Mouse (Mus musculus) bone marrow, adult 2 months (tissue): ENCODE results near the gene Sstr4. TPM values are rescaled to one million over a fixed set of nuclear protein-coding genes. Genes with fewer than 3 reads are reported as not detected.

ENCODE experiments used
- H3K27ac ChIP-seq: fragments of 200-500 bp; 2 replicates; pipeline ENCODE4 v1.5.1; 2012; ENCODE audit warnings: low read depth, mild to moderate bottlenecking, control low read depth, inconsistent platforms, low read length; ENCODE audit not compliant: control insufficient read depth, poor library complexity, insufficient read depth
- H3K4me1 ChIP-seq: fragments of 200-500 bp; 2 replicates; pipeline ENCODE4 v1.6.1; 2011; ENCODE audit warnings: low read length; ENCODE audit not compliant: control insufficient read depth, insufficient read depth
- H3K4me3 ChIP-seq: fragments of 200-500 bp; replicated peaks from 2 replicates; pipeline ENCODE3; 2011; ENCODE audit warnings: mild to moderate bottlenecking, low read depth, low read length, control low read depth; ENCODE audit not compliant: control insufficient read depth
- CTCF ChIP-seq: fragments of 200-500 bp; IDR thresholded peaks from 2 replicates; pipeline ENCODE4 v1.5.1; 2011; ENCODE audit warnings: low read length, control low read depth; ENCODE audit not compliant: control insufficient read depth, insufficient read depth
- POLR2A ChIP-seq: fragments of 200-500 bp; IDR thresholded peaks from 2 replicates; pipeline ENCODE4 v1.6.1; 2011; ENCODE audit warnings: low read depth, mild to moderate bottlenecking, control low read depth, low read length, borderline replicate concordance; ENCODE audit not compliant: control insufficient read depth
- WGBS: fragments of 180-500 bp; shearing (Covaris S2); methylation state at CpG from one replicate; pipeline ENCODE4 v1.1.7; 2018; 5-methylcytosine and 5-hydroxymethylcytosine counted together
- polyA plus RNA-seq: library from polyadenylated mRNA; stranded (reverse); fragments of >200 nt; gene quantifications from 2 replicates; pipeline ENCODE4 v1.2.4, GENCODE M21; 2011; ENCODE audit warnings: low replicate concordance; ENCODE audit not compliant: missing spikeins, insufficient read depth, insufficient read length

Gene Sstr4
- polyA plus RNA-seq, 1 experiment: not detected

DNA sequence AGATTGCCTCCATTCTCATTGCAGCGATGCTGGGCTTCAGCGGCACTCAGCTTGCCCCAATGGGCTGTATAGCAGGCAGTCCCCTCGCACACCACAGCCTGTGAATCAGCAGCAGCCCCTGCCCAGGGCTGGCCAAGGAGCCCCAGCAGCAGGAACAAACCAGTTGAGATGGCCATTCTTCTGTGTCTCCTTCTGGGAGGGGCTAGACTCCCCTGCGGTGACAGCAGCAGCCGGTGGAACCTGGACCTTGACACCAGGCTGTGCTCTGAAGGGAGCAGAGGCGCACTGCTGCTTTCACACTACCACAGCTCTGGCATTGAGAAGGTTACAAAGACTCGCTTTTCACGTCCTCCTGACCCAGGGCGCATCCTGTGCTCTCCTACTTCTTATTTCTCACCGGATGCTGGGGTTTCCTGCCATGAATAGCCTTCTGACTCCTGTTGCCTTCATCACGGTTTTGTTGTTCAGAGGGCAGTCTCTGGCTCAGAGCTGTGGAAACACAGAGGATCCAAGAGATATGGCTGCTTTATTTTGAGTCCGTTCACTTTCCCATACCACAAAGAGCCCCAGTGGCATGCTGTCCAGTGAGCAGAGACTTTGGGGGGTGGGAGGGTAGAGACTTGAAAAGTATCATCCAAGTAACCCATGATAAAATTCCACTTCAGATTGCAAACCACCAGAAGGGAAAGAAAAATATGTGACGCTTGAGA is 48.3 kb downstream of the Sstr4 start, which contains the start of gene Cd93:
Gene Cd93, minus strand, starts transcription at position 315 of the 710 bp plus-strand sequence.
- peak within 1 kb of the TSS; percentile 74 for H3K27ac ChIP-seq
- H3K4me1 ChIP-seq: no peaks in the 10 kb centered on the region; the same call in 1 of the 2 replicates
- H3K4me3 ChIP-seq: peak within 1 kb of the TSS; percentile 59
- peak; percentile 63; the same call in 1 of the 2 replicates for TF ChIP-seq POLR2A
- TF ChIP-seq CTCF: no peak
- 2% methylated on average over 13 of the region's 13 CpGs for WGBS

DNA sequence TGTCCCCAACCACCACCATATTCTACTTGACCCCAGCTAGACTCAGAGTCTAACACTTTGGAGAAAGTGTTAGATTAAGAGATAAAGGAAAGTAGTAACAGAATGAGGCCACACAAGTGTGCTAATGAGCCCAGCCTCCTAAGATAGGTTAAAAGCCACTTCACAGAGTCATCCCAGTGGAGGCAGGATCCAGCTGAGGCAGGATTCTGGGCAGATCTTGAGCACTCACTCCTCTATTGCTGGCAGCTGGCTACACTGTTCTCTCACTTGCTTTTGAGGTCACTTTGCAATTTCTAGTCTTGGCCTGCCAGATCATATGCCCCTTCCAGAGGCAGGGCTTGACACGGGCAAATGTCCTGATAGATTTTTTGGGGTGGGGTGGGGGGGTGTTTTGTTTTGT is 49.3 kb downstream of the Sstr4 start:
- no peaks in the 10 kb centered on the region; the same call in 1 of the 2 replicates for H3K4me1 ChIP-seq
- H3K4me3 ChIP-seq: no peak overlapping the region
- WGBS: 16% methylated on average over 1 of the region's 1 CpGs
- H3K27ac ChIP-seq: no peak overlapping the region
- no peak for TF ChIP-seq POLR2A
- TF ChIP-seq CTCF: no peak

DNA sequence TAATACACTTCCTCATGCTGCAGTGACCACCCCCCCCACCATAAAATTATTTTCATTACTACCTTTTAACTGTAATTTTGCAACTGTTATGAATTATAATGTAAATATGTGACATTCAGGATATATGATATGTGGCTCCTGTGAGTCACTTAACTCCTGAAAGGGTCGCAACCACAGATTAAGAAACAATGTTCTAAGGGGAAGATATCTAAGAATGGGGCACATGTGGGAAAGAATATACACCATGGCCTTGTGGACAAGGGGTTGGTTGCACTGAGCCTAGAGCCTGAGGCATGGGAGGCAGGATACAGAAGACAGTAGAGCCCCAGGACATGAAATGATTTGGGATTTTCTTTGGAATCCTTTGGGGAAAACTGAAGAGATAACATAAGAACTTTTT is 50.5 kb downstream of the Sstr4 start:
- H3K4me1 ChIP-seq: no peaks in the 10 kb centered on the region; the same call in 1 of the 2 replicates
- H3K4me3 ChIP-seq: no peak overlapping the region
- 35% methylated on average over 1 of the region's 1 CpGs for WGBS
- no peak overlapping the region for H3K27ac ChIP-seq
- TF ChIP-seq POLR2A: no peak
- no peak for TF ChIP-seq CTCF

Other genes starting within 250 kb of the Sstr4 start
- 3.1 and 5.9 TPM in 2 replicates for gene Thbd, start 12.8 kb downstream of the Sstr4 start, polyA plus RNA-seq
- 9.0 and 14.5 TPM in 2 replicates for gene Cd93, start 48.2 kb downstream of the Sstr4 start, polyA plus RNA-seq